Mouse (Mus musculus) midbrain, embryonic 10.5 days (tissue): ENCODE data around the gene Pitpna. TPM values are rescaled to one million over a fixed set of nuclear protein-coding genes. Genes with fewer than 3 reads are reported as not detected.

Experiments used
- DNase-seq: peaks from one replicate; pipeline ENCODE4 v3.0.0-alpha.2; 2017; ENCODE audit warnings: low spot score
- H3K27ac ChIP-seq: fragments of 300-500 bp; sonication (generic); replicated peaks from 2 replicates; pipeline ENCODE4 v1.5.1; 2016; ENCODE audit warnings: mild to moderate bottlenecking
- H3K27me3 ChIP-seq: fragments of 300-500 bp; sonication (generic); 2 replicates; pipeline ENCODE4 v1.6.1; 2016; ENCODE audit warnings: low read depth, mild to moderate bottlenecking; ENCODE audit not compliant: poor library complexity, severe bottlenecking
- H3K36me3 ChIP-seq: fragments of 300-500 bp; sonication (generic); 2 replicates; pipeline ENCODE4 v1.6.1; 2016; ENCODE audit warnings: mild to moderate bottlenecking, moderate library complexity
- H3K4me1 ChIP-seq: fragments of 300-500 bp; sonication (generic); 2 replicates; pipeline ENCODE4 v1.6.1; 2016
- H3K4me3 ChIP-seq: fragments of 300-500 bp; sonication (generic); 2 replicates; pipeline ENCODE4 v1.5.1; 2016; ENCODE audit warnings: mild to moderate bottlenecking, moderate library complexity
- H3K9me3 ChIP-seq: fragments of 300-500 bp; sonication (generic); replicated peaks from 2 replicates; pipeline ENCODE4 v1.6.1; 2016; ENCODE audit warnings: mild to moderate bottlenecking
- WGBS: fragments of 180-500 bp; shearing (Covaris S2); methylation state at CpG from one replicate; pipeline ENCODE4 v1.1.7; 2016; 5-methylcytosine and 5-hydroxymethylcytosine counted together
- polyA plus RNA-seq: library from polyadenylated mRNA; unstranded; fragments of >200 nt; fragmentation: Nextera tagmentation; extraction: Ambion mirVana; gene quantifications from 2 replicates; pipeline ENCODE4 v1.2.1, GENCODE M21; 2016

Pitpna gene
- polyA plus RNA-seq, 1 experiment from 2014 or later: 65.5 TPM

DNA sequence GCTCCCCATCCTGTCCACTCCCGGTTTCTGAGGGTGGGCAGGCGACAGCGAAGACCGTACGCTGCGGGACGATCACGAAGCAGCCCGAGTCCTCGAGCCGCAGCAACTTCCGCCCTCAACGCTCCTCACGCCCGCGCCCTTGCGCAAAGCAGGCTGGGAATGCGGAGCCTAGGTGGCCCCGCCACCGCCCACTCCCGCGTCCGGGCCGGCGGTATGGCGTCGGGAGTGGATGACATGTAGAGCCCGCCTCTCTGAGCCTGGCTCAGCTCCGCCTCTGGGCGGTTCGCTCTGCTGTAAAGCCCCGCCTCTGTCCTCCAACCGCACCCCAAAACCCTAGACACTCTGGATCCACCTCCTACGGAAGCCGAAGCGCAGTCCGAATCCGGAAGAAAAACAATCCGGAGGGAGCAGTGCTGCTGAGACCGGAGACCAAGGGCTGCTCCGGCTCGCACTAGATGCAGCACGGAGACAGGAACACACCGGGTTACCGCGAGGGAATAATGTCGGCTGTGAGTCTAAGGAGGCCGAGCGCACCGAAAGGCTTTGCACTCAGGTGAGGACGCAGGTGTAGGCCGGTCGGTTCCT is 42.8 kb downstream of the Pitpna start, which contains the start of gene Inpp5k:
Gene Inpp5k, plus strand, starts transcription at position 344 of the 585 bp plus-strand sequence.
- WGBS: under 1% methylated on average over 53 of the region's 53 CpGs
- peak; percentile 94 for DNase-seq
- Histone ChIP-seq H3K9me3 (no peaks in the 10 kb centered on the region), H3K27me3 (no peaks in the 10 kb centered on the region), H3K4me1 (peaks cover 32% of the 10 kb centered on the region), H3K27ac (peak within 1 kb of the TSS; percentile 89), H3K4me3 (peak within 1 kb of the TSS; percentile 79), H3K36me3 (peaks cover 31% of the 10 kb centered on the region)

DNA sequence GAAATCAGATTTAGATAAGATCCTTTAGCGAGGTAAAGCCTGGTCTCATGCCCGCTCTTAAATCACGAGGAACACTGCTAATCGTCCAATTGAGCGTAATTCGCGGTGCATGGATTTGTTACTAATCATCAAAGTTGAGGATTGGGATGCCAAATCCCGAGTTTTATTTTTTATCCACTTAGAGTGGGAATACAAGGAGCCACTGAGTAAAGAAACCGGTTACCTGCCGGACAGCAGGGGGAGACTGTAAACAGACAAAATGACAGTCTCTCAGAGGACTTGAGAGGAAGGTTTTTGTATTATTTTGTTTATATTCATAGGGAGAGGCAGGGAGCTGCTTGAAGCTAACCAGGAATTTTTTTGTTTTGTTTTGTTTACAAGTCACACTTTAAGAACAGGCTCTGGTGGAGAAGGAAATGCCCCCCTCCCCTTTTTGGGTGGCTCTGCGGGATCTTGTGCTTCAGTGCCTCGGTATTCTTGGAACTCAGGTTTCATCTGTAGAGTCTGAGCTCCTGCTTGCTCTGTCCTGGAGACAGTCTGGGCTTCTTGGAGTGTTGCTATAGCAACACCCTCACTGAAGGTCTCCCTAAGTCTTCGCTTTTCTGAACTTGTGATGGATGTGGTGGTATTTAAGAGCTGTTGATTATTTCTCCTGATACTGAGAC is 43.8 kb downstream of the Pitpna start:
- Histone ChIP-seq H3K36me3 (peaks cover 21% of the 10 kb centered on the region), H3K4me3 (peak overlapping the region; percentile 79), H3K9me3 (no peaks in the 10 kb centered on the region), H3K27ac (no peak overlapping the region), H3K27me3 (no peaks in the 10 kb centered on the region), H3K4me1 (peaks cover 32% of the 10 kb centered on the region)
- DNase-seq: no peak
- WGBS: 13% methylated on average over 13 of the region's 13 CpGs

DNA sequence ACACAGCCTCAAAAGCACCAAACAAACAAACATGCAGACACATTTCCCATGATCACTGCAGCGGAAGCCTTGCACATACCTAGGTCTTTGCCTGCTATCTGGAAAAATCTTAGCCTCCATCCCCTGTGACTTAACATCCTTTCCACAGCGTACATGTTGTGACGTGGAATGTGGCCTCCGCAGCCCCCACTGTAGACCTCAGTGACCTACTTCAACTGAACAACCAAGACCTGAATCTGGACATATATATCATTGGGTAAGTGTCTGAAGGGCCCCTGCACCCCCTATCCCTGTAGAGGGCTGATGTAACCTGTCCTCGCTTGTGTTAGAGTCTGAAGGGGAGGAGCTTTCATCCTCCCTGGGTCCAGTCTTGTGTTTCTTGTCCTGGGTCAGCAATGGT is 45.0 kb downstream of the Pitpna start:
- peaks cover 20% of the 10 kb centered on the region for H3K36me3 ChIP-seq
- WGBS: 92% methylated on average over 5 of the region's 5 CpGs
- DNase-seq: no peak
- no peak overlapping the region for H3K4me3 ChIP-seq
- H3K4me1 ChIP-seq: peaks cover 32% of the 10 kb centered on the region
- no peaks in the 10 kb centered on the region for H3K27me3 ChIP-seq
- no peaks in the 10 kb centered on the region for H3K9me3 ChIP-seq
- H3K27ac ChIP-seq: no peak overlapping the region

DNA sequence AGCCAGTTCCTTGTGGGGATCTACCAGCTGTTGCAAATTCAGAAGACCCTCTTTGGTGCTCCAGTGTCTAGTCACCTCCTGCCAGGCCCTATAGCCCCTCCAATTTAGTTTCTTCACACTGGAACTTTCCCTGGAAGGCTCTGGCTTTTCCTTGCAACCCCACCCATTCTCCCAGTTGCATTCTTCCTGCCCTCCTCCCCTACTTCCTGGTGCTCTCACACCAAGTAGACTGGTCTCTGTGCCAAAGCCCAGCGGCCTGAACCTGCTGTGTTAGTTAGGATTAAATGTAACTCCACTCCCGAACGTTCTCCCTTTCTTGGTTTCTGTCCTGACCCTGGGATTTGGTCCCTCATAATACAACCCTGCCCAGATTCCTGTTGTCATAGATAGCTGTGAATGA is 46.9 kb downstream of the Pitpna start:
- H3K4me3 ChIP-seq: no peak overlapping the region
- H3K27me3 ChIP-seq: no peaks in the 10 kb centered on the region
- WGBS: 78% methylated on average over 3 of the region's 3 CpGs
- peaks cover 18% of the 10 kb centered on the region; the same call in 1 of the 2 replicates for H3K36me3 ChIP-seq
- H3K27ac ChIP-seq: no peak overlapping the region
- no peak for DNase-seq
- peaks cover 26% of the 10 kb centered on the region for H3K4me1 ChIP-seq
- no peaks in the 10 kb centered on the region for H3K9me3 ChIP-seq

DNA sequence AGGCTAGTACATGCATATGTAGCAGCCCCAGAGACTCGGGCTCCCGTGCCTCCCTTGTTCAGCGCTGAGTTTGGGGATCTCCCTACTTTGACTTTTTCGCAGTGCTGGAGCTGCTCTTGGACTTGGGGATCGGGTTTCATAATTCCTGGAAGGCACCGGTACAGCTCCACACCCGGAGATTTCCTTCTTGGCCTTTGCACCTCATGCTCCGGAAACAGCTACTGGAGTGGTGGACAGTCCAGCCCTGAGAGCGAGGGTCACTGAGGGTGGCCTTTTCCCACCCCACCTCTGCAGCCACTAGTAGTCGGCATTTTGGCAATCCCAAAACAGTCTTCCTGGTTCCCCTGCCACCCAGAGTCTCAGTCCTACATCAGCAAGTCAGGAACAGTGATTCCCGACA is 47.4 kb downstream of the Pitpna start:
- WGBS: 81% methylated on average over 11 of the region's 11 CpGs
- Histone ChIP-seq H3K9me3 (no peaks in the 10 kb centered on the region), H3K4me3 (no peak overlapping the region), H3K27ac (no peak overlapping the region), H3K4me1 (peaks cover 21% of the 10 kb centered on the region), H3K27me3 (no peaks in the 10 kb centered on the region), H3K36me3 (peaks cover 18% of the 10 kb centered on the region; the same call in 1 of the 2 replicates)
- DNase-seq: no peak

DNA sequence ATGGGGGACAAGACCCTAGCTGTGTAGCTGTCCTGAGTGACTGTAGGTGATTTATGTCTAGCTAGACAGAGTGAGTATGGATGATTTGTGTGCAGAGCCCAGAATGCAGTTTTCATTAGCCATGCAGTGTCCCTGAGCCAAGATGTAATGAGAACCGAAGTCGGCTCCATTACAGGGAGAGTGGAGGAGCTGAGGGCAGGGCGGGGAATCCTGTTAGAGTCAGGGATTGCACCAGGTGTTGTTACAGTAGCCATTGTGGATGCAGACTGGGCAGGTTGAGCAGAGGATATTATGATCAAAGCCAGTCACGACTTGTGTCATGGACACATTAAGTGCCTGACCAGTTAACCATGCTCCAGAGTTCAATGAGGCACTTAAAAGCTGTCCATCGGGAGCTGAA is 55.4 kb downstream of the Pitpna start:
- Histone ChIP-seq H3K27ac (no peak overlapping the region), H3K4me3 (no peak overlapping the region), H3K4me1 (no peaks in the 10 kb centered on the region), H3K36me3 (peaks cover 4% of the 10 kb centered on the region; the same call in 1 of the 2 replicates), H3K9me3 (no peaks in the 10 kb centered on the region), H3K27me3 (no peaks in the 10 kb centered on the region)
- no peak for DNase-seq
- 89% methylated on average over 5 of the region's 5 CpGs for WGBS

DNA sequence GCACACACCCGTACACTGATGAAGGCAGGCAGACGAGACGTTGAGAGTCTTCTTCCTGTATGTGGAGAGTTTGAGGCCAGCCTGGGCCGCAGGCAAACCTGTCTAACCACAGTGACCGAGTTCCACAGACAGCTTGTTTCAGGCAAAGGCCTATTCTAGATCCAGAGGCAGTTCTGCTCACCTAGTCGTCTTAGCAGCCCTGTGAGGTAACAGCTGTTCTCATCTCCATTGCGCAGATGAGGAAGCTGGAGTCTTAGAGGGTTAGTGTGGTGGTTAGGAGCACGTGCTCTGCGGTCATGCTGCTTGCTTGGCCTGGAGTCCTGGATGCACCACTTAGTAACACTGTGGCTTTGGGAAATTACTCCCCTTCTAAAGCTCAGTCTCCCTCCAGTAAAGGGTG is 56.8 kb downstream of the Pitpna start:
- H3K4me3 ChIP-seq: no peak overlapping the region
- DNase-seq: no peak
- H3K9me3 ChIP-seq: no peaks in the 10 kb centered on the region
- H3K27me3 ChIP-seq: no peaks in the 10 kb centered on the region
- H3K27ac ChIP-seq: no peak overlapping the region
- no peaks in the 10 kb centered on the region for H3K36me3 ChIP-seq
- H3K4me1 ChIP-seq: 0 out of 2 replicates have a peak, but pooled peaks cover 2% of the 10 kb centered on the region
- WGBS: 83% methylated on average over 9 of the region's 9 CpGs

DNA sequence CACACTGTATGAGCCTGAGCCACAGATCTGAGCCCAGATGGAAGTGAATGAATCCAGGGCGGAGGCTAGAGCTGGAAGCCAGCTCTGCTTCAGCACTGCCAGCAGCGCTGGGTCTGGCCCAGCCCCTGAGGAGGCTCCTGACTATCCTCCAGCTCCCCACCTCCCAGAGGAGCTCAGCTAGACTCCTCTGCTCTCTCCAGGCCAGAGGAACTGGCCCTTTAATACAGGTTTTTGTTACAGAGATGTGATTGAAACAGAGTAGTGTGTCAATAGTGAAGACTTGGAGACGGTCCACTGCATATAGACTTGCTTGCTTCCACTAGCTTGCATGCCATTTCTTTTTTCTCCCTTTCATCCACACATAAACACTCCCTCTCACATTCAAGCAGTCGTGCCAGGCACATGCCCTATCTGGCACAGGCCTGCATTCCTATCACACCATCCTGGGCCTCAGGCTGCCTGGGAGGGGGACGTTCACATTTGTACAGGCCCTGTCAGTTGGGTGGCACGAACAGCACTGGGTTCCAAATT is 59.8 kb downstream of the Pitpna start:
- Histone ChIP-seq H3K27ac (no peak overlapping the region), H3K4me3 (no peak overlapping the region), H3K9me3 (no peaks in the 10 kb centered on the region), H3K27me3 (peaks cover 19% of the 10 kb centered on the region), H3K36me3 (no peaks in the 10 kb centered on the region), H3K4me1 (peaks cover 29% of the 10 kb centered on the region)
- no peak for DNase-seq
- 75% methylated on average over 6 of the region's 6 CpGs for WGBS

DNA sequence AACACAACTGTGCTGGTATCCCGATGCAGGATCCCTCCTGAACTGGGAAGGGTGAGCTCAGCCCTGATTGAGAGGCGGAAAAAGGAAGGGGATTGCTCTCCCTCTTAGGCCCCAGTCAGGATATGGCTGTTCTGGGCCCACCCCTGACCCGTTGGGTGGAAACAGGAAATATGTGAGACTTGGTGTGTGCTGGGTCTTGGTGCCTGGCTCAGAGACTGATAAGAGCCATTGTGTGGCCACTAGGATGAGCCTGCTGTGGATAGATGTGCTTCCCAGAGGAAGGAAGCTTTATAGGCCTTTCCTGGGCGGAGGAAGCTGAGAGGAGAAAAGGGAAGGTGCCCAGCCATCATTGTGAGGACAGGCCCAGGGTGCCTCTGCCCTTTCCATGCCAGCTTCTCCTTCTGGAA is 61.3 kb downstream of the Pitpna start:
- peaks cover 34% of the 10 kb centered on the region for H3K27me3 ChIP-seq
- WGBS: 76% methylated on average over 4 of the region's 4 CpGs
- H3K4me3 ChIP-seq: no peak overlapping the region
- no peaks in the 10 kb centered on the region for H3K9me3 ChIP-seq
- H3K27ac ChIP-seq: no peak overlapping the region
- peaks cover 41% of the 10 kb centered on the region for H3K4me1 ChIP-seq
- H3K36me3 ChIP-seq: no peaks in the 10 kb centered on the region
- DNase-seq: no peak

DNA sequence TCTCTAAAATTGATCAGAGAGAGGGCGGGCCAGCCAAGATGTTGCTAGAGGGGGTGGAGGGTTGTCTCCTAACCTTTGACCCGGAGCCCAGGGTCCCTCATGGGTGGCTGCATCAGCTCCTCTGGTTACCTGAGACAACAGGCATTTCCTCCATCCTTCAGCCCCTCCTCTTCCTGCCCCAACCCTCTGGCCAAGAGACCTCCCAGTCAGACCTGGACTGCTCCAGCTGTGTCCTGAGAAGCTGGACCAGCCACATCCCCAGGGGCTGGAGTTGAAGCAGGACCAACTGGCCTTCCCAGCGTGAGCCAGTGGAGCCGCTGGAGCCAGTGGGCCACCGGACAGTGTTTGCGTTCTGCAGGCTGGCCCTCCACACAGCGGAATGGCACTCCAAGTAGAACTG is 62.4 kb downstream of the Pitpna start, which contains the start of gene Myo1c:
Gene Myo1c, plus strand, starts transcription at position 194 of the 400 bp plus-strand sequence.
- H3K9me3 ChIP-seq: no peaks in the 10 kb centered on the region
- no peak for DNase-seq
- H3K27ac ChIP-seq: peak within 1 kb of the TSS; percentile 88
- peak within 1 kb of the TSS; percentile 79 for H3K4me3 ChIP-seq
- H3K4me1 ChIP-seq: peaks cover 52% of the 10 kb centered on the region
- WGBS: 64% methylated on average over 7 of the region's 7 CpGs
- H3K36me3 ChIP-seq: no peaks in the 10 kb centered on the region
- H3K27me3 ChIP-seq: peaks cover 45% of the 10 kb centered on the region

DNA sequence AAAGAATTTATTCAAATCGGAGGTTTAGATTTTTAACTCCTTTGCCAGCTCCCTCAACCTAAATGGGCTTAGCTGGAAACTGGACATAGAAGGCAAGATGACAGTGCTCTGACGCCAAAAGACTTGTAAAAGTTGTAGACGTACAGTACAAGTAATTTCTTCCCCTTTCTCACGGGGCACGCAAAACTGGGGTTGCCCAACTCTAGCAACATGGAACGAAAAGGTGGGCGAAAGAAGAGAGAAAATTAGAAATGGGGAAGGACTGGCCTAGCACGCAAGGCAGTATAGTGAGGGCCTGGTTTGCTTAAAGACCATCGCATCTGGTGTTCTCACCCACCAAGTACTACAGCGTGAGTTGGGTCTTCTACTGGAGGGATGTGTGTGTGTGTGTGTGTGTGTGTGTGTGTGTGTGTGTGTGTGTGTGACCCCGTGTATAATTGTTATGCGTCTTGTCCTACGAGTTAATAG is 63.1 kb downstream of the Pitpna start:
- H3K36me3 ChIP-seq: no peaks in the 10 kb centered on the region
- H3K27me3 ChIP-seq: peaks cover 52% of the 10 kb centered on the region
- H3K27ac ChIP-seq: peak overlapping the region; percentile 88
- H3K9me3 ChIP-seq: no peaks in the 10 kb centered on the region
- peaks cover 59% of the 10 kb centered on the region for H3K4me1 ChIP-seq
- 44% methylated on average over 13 of the region's 13 CpGs for WGBS
- H3K4me3 ChIP-seq: peak overlapping the region; percentile 79
- no peak for DNase-seq

DNA sequence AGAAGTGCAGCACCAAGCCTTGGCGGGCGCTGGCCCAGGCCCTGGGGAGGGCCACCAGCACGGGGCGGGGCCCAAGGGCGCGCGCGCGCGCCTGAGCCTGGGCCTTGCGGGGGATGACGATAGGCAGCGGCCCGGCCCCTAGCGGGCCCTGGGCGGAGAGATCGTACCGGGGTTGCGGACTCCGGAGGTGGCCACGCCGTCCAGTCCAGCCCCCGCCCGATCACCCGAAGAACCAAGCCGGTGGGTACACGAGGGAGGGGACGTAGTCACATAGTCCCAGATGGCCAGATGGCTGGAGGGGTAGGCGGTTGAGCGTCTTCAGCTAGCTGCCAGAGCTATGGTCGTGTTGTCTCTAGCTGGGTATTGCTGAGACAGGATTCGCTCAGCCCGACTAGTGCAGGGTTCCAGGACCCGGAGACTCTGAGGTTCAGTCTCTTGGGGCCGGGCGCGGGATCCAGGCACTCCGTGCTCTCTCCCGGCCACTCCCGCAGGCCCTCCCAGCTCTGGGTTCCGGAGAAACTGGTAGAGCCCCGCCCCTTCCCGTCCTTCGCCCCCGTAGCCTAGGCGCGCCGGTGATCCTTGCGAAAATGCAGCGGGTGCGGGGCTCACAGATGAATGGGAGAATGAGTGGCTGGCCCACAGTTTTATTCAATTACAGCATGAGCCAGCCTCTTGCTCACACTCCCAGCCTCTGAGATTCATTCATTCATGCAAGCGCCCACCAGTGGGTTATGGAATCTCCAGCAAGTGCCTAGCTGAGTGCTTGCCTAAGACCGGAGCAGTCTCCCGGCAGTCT is 63.7 kb downstream of the Pitpna start:
- Histone ChIP-seq H3K36me3 (no peaks in the 10 kb centered on the region), H3K27ac (peak overlapping the region; percentile 88), H3K4me3 (peak overlapping the region; percentile 79), H3K27me3 (peaks cover 58% of the 10 kb centered on the region), H3K4me1 (peaks cover 65% of the 10 kb centered on the region), H3K9me3 (no peaks in the 10 kb centered on the region)
- under 1% methylated on average over 54 of the region's 54 CpGs for WGBS
- DNase-seq: peak; percentile 76
